Mouse (Mus musculus) R1 (cell line): ENCODE measurements around the gene Fam84a.
A peak's percentile ranks its signal among the peaks of the same experiment; 100 is the strongest.

Experiments used
- DNase-seq: peaks from one replicate; pipeline ENCODE4 v3.0.0-alpha.2; 2018; ENCODE audit warnings: low read depth, low spot score

Gene Fam84a

DNA sequence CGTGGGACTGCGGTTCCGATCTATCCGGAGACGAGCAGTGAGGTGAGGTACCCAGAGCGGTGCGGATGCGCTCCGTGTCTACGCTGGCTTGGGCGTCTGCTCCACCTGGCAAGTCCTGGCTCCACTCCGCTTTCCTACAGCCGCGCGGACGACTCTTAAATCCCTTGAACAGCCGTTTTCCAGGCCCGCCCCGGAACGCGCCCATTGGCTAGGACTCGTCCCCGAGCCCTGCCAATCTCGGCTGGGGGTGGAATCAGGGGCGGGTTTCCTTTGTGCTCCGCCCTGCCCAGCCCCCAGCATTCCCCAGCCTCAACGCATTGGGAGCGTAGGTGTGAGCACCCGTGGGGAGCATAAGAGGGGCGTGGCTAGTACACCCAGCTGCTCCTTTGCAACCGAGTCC is at the start of gene Fam84a:
Fam84a (minus strand) TSS at position 134 of the 400 bp plus-strand sequence.
- DNase-seq, result peak; percentile 96

GRCm38 (mm10) chr12:14195479-14195878 is 43.6 kb upstream of the Fam84a start:
- peak; percentile 54 for DNase-seq

GRCm38 (mm10) chr12:14186689-14187195 is 34.9 kb upstream of the Fam84a start:
- DNase-seq, result no peak

DNA sequence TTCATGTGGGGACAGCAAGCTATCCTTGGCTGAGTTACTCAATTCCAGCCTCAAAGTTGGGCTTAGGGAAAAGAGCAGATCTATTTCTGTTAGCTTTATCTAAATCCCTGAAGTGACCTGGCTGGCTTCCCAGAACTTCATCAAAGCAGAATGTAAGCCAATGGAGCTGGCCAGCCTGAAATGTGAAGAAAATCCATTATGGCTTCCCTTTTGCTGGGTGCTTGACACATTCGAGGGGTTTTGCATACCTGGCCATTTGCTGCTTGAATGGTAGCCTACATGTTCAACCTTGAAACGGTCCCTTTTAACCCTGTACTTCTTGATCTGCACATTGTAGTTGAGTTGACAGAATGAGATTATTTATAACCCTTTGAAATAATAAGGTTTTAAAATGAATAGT is 13.9 kb upstream of the Fam84a start:
- DNase-seq, result no peak

GRCm38 (mm10) chr12:14164936-14165335 is 13.1 kb upstream of the Fam84a start:
- no peak for DNase-seq

GRCm38 (mm10) chr12:14152426-14152825 is 572 bp upstream of the Fam84a start:
- no peak for DNase-seq

- DNase-seq, result peak; percentile 34
Measured at GRCm38 (mm10) chr12:14150936-14151631, 770 bp downstream of the Fam84a start.

- no peak for DNase-seq
Measured at GRCm38 (mm10) chr12:14150568-14150909, 1.3 kb downstream of the Fam84a start.

DNA sequence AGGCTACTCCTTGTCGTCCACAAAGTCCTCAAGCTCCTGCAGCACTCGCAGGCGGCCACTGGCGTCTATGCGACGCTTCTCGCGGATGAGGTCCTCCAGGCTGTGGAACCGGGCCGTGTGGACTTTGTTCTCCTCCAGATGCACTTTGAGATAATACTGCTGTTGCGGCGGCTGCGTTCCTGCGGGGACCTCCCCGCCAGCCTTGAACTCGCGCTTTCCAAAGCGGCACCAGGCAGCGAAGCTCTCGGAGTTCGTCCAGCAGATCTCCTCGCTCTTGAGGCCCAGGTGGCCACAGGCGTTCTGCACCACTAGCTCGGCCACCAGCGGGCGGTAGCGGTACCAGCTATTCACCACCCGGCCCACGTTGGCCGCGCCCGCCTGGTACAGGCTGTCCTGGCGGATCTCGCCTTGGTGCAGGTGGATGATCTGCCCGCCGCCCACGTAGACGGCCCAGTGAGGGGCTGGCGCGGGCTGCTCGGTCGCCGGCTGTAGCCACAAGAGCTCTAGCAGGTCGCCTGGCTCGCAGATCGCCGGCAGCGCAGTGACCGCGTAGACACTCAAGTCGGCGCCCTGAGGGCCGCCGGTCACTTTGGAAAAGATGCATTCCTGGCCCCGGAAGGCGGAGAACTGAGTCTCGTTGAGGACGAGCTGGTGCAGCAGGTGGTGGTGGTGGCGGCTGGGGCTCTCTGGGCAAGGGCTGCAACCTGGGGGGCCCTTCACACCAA is 1.8 kb downstream of the Fam84a start:
- peak; percentile 11 for DNase-seq

DNA sequence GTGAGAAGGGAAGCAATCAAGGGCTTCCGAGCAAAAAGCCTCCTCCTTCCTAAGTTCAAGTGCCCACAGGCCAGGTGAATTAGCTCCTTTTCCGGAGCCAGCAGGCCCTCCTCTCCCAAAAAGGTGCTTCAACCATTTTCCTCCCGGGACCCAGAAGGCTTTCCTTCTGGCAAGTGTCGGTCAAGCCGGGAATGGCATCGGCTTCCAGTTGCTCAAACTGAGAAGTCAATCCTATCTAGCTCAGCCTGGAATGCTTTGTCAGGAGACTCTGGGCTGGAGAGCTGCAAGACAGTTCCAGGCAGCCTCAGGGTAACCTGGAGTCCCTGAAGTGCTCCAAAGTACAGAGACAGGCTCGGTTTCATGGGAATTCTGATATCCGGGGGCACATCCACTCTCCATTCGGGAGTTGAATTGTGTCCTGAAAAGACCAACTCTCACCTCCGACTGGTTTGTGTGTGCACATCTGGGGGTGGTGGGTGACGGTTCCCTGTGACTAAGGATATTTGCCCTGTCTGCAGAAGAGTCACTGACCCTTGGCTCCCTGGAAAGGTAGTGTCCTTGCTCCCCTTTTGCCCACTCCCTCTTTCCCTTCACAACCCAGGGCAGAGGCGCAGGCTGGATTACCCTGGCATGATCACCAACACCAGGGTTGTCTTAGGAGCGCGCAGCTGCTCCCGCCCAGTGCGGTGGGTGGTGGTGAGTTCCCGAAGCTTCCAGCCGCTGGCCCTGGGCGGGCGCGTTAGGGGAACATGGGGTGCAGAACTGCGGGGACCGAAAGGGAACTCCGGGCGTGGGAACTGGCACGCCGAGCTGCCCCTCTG is 2.6 kb downstream of the Fam84a start:
- peak; percentile 27 for DNase-seq

DNA sequence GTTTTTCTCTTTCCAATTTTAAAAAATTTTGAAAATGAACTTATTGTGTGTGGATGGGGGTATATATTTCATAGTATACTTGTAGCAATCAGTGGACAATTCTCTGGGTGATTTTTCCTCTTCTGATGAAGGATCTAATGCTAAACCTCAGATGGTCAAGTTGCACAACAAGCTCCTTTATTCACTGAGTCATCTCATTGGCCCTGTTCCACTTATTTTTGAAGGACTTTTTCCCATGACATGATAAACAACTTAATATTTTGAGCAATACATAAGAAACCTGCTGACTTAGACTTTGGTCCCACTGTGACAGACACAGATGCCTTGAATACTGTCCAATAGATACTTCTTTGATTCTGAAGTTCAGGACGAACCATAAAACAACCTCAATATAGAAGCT is 14.8 kb downstream of the Fam84a start:
- DNase-seq, result no peak

DNA sequence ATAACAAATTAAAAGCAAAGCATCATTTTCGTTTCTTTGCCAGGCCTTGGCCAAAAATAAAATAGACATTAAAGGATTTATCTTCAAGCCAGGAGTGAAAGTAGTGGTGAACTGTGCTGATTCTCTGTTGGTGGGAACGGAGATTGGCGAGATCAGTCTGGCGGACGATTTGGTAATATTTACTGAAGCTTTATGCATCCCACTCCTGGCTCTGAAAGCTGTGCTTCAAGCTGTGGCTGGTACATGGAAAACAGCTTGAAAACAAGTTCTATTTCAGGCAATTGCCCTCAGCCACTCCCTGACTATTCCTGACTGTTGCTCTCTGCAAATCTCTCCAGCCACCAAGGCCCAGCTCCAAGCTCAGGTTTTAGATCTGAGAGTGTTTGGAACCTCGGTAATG is 37.1 kb downstream of the Fam84a start:
- DNase-seq, result no peak

DNA sequence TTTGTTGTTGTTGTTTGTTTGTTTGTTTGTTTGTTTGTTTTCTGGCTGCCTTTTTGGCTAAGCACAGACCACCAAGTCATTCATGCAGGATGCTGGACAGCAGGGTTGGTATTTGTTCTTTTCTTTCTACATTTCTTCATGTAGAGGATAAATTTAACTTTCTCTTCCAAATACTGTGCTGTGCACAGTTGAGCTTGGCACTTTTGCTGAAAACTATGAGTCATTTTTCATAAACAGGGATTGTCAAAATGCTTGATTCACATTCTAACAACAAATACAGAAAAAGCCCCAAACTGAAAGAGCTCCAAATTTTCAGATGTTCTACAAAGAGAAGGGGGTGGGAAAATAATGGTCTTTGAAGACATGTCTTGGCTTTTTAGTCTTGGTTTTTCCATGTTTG is 54.9 kb downstream of the Fam84a start:
- DNase-seq, result no peak
